Mouse (Mus musculus) CH12.LX (cell line): ENCODE measurements at regions not wholly inside any gene's neighbourhood (a gene's known extent, or its start where the extent isn't known, plus 50 kb on each side); places are given as distances from the start of the nearest gene placed in this dataset.

Experiments used
- CTCF ChIP-seq, 2 experiments: IDR thresholded peaks in 1 of 2; conservative IDR thresholded peaks in 1 of 2; 2 replicates each; pipeline ENCODE4 v1.5.1; 2011 to 2012; ENCODE audit warnings: low read depth in 2 of 2, low read length in 2 of 2, improper control_type of control experiment in 1 of 2, inconsistent platforms in 1 of 2, mild to moderate bottlenecking in 1 of 2, moderate library complexity in 1 of 2
- EP300 ChIP-seq: IDR thresholded peaks from 2 replicates; pipeline ENCODE4 v1.6.1; 2011; ENCODE audit warnings: low read length, improper control_type of control experiment
- HCFC1 ChIP-seq: IDR thresholded peaks from 2 replicates; pipeline ENCODE4 v1.6.1; 2012; ENCODE audit warnings: low read depth, mild to moderate bottlenecking, inconsistent platforms, low read length, improper control_type of control experiment
- MAX ChIP-seq: IDR thresholded peaks from 2 replicates; pipeline ENCODE4 v1.6.1; 2011; ENCODE audit warnings: low read length, improper control_type of control experiment
- POLR2A ChIP-seq: IDR thresholded peaks from 2 replicates; pipeline ENCODE4 v1.6.1; 2011; ENCODE audit warnings: low read depth, mild to moderate bottlenecking, improper control_type of control experiment, low read length
- RCOR1 ChIP-seq: conservative IDR thresholded peaks from 2 replicates; pipeline ENCODE4 v1.6.1; 2012; ENCODE audit warnings: low read depth, mild to moderate bottlenecking, inconsistent platforms, low read length, improper control_type of control experiment
- SMC3 ChIP-seq: IDR thresholded peaks from 2 replicates; pipeline ENCODE4 v1.6.1; 2011; ENCODE audit warnings: low read depth, low read length, improper control_type of control experiment
- ZC3H11A ChIP-seq: IDR thresholded peaks from 2 replicates; pipeline ENCODE4 v1.6.1; 2012; ENCODE audit warnings: low read depth, mild to moderate bottlenecking, inconsistent platforms, low read length, improper control_type of control experiment

- no peak for TF ChIP-seq CTCF (conservative IDR thresholded peaks at IDR 0.05 in 1 of 2, IDR thresholded peaks at IDR 0.05 in 1 of 2; ENCODE audit: low read depth in 2 of 2, low read length in 2 of 2)
- no peak for TF ChIP-seq RCOR1
- no peak for TF ChIP-seq MAX
- no peak for TF ChIP-seq POLR2A
- no peak for TF ChIP-seq EP300
- no peak for TF ChIP-seq HCFC1
- no peak for TF ChIP-seq ZC3H11A
- no peak for TF ChIP-seq SMC3
Observed at GRCm38 (mm10) chr4:47691207-47691606, 216.7 kb downstream of the Sec61b start.
